Mouse (Mus musculus) liver, postnatal 0 days (tissue): Measurements from ENCODE around the gene Gm1113. TPM values are rescaled to one million over a fixed set of nuclear protein-coding genes. Genes with fewer than 3 reads are reported as not detected.

Experiments
- ATAC-seq: fragments of 200-750 bp; cut with Nextera tagmentation; 2 replicates; pipeline ENCODE4 v1.8.0; 2017; ENCODE audit warnings: mild to moderate bottlenecking, moderate library complexity
- DNase-seq: peaks from one replicate; pipeline ENCODE4 v3.0.0-alpha.2; 2016
- H3K27ac ChIP-seq: fragments of 300-500 bp; sonication (generic); 2 replicates; pipeline ENCODE4 v1.5.1; 2014; ENCODE audit warnings: antibody characterized with exemption, moderate library complexity, mild to moderate bottlenecking, low read depth
- H3K27me3 ChIP-seq: fragments of 300-500 bp; sonication (generic); 2 replicates; pipeline ENCODE4 v1.6.1; 2014; ENCODE audit warnings: low read length, control low read depth, mixed read lengths; ENCODE audit not compliant: insufficient read depth
- H3K36me3 ChIP-seq: fragments of 300-500 bp; sonication (generic); replicated peaks from 2 replicates; pipeline ENCODE4 v1.6.1; 2014; ENCODE audit warnings: mild to moderate bottlenecking, control low read depth, low read length, moderate library complexity, mixed read lengths; ENCODE audit not compliant: insufficient read depth
- H3K4me1 ChIP-seq: fragments of 300-500 bp; sonication (generic); 2 replicates; pipeline ENCODE4 v1.6.1; 2014; ENCODE audit warnings: antibody characterized with exemption, mild to moderate bottlenecking, control low read depth; ENCODE audit not compliant: insufficient read depth
- H3K4me2 ChIP-seq: fragments of 300-500 bp; sonication (generic); 2 replicates; pipeline ENCODE4 v1.6.1; 2014; ENCODE audit warnings: low read depth, mild to moderate bottlenecking, low read length, moderate library complexity, mixed read lengths
- H3K4me3 ChIP-seq: fragments of 300-500 bp; sonication (generic); 2 replicates; pipeline ENCODE4 v1.5.1; 2014; ENCODE audit warnings: low read depth, low read length
- H3K9ac ChIP-seq: fragments of 300-500 bp; sonication (generic); replicated peaks from 2 replicates; pipeline ENCODE4 v1.6.1; 2014; ENCODE audit warnings: mild to moderate bottlenecking, moderate library complexity
- H3K9me3 ChIP-seq: fragments of 300-500 bp; sonication (generic); 2 replicates; pipeline ENCODE4 v1.6.1; 2016; ENCODE audit warnings: mild to moderate bottlenecking, control low read depth, low read length, mixed read lengths
- CTCF ChIP-seq: sonication (generic); IDR thresholded peaks from 2 replicates; pipeline ENCODE4 v1.5.1; 2016; ENCODE audit warnings: antibody characterized with exemption, low read depth
- EP300 ChIP-seq: IDR thresholded peaks from 2 replicates; pipeline ENCODE4 v1.6.1; 2016; ENCODE audit warnings: antibody characterized with exemption, low read depth, mild to moderate bottlenecking
- WGBS: fragments of 180-500 bp; shearing (Covaris S2); extraction: QIAGEN DNeasy Blood & Tissue Kit; methylation state at CpG from one replicate; pipeline ENCODE4 v1.1.7; 2014; ENCODE audit not compliant: insufficient replicate concordance; 5-methylcytosine and 5-hydroxymethylcytosine counted together
- polyA plus RNA-seq: library from polyadenylated mRNA; unstranded; fragments of >200 nt; fragmentation: Nextera tagmentation; extraction: Ambion mirVana; gene quantifications from 2 replicates; pipeline ENCODE4 v1.2.1, GENCODE M21; 2015

The Gm1113 gene
- polyA plus RNA-seq, 1 experiment from 2014 or later: not detected

DNA sequence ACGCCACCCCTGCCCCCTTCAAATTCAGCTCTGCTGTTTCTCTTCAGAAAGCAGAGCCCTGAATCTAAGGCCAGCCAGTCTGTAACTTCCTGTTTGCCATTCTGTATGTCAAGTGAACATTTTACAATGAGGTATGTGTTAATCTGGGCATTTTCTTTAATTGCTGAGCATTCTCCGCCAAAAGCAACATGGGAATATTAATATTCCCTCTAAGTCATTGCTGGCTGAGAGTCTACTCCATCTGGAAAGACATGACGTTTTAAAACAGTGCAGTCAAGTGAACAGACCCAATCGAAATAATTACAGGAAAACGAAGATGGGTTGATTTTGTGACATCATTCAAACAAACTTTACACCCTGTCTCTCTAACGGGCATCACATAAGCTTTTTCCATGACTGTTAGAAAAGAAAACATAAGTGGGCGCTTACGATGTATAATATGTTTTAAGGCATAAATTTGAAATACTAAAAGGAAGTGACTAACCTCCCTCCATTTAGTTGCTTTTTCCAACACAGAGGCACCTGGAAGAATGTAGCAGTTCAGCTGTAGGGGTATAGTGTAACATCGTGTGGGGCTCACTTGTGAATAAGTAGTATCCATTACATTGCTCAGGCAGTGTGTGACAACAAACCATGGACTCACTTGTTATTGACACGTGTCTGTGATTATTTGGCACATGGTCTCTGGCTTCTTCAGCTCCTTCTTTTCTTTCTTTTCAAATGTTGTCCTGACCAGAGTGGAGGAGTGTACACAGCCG, 26.8 kb downstream of the Gm1113 start:
- Histone ChIP-seq H3K36me3 (no peaks in the 10 kb centered on the region), H3K9me3 (no peaks in the 10 kb centered on the region), H3K4me2 (no peak overlapping the region), H3K4me3 (no peak overlapping the region), H3K4me1 (no peaks in the 10 kb centered on the region), H3K27ac (no peak overlapping the region), H3K9ac (no peak overlapping the region), H3K27me3 (no peaks in the 10 kb centered on the region)
- DNase-seq: no peak
- 73% methylated on average over 11 of the region's 11 CpGs for WGBS
- TF ChIP-seq CTCF (no peak), EP300 (no peak)
- ATAC-seq: no peak

DNA sequence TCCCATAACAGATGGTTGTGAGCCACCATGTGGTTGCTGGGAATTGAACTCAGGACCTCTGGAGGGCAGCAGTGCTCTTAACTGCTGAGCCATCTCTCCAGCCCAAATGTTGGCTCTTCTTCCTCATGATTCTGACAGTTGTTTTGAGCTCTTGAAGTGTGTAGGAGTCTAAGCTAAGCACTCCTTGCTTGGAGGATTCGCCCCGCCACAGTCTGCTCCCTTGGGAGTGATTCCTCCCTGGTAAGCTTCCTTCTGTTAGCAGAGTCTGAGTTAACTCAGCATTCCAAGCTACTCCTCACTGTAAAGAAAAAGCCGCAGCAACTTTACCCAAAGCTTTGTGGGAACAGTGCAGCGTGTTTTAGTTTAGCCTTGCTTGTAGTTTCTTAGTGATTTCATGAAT, 29.6 kb downstream of the Gm1113 start:
- TF ChIP-seq EP300 (no peak), CTCF (no peak)
- Histone ChIP-seq H3K27ac (no peak overlapping the region), H3K36me3 (no peaks in the 10 kb centered on the region), H3K27me3 (no peaks in the 10 kb centered on the region), H3K4me1 (no peaks in the 10 kb centered on the region), H3K9me3 (no peaks in the 10 kb centered on the region), H3K4me2 (no peak overlapping the region), H3K9ac (no peak overlapping the region), H3K4me3 (no peak overlapping the region)
- DNase-seq (no peak), ATAC-seq (no peak)
- WGBS: 74% methylated on average over 4 of the region's 4 CpGs

- TF ChIP-seq EP300 (no peak), CTCF (no peak)
- H3K4me1 ChIP-seq: no peaks in the 10 kb centered on the region
- no peak for ATAC-seq
- H3K4me2 ChIP-seq: no peak overlapping the region
- H3K9me3 ChIP-seq: no peaks in the 10 kb centered on the region
- no peaks in the 10 kb centered on the region for H3K27me3 ChIP-seq
- no peak overlapping the region for H3K27ac ChIP-seq
- DNase-seq: no peak
- no peak overlapping the region for H3K9ac ChIP-seq
- H3K4me3 ChIP-seq: no peak overlapping the region
- 80% methylated on average over 13 of the region's 13 CpGs for WGBS
- H3K36me3 ChIP-seq: no peaks in the 10 kb centered on the region
Observed at GRCm38 (mm10) chr9:35486616-35487015, 31.5 kb downstream of the Gm1113 start.

DNA sequence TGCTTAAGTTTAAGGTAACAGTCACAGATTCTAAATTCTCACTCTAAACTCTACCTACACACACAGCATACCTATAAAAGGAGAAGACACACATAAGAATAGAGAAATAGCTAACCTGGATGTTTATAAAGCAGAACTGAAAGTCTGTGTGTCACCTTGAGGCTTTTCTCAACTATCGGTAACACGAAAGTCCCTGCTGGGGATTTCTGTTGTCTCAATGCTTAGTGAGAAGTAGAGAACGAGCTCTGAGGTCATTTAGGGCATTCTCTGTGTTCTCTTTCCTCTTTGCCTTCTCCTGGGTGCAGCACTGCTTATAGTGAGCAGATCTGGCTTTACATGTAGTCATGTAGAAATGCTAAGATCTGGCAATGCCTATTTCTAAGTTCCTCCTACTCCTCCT, 34.1 kb downstream of the Gm1113 start:
- no peak for DNase-seq
- Histone ChIP-seq H3K4me1 (no peaks in the 10 kb centered on the region), H3K27me3 (no peaks in the 10 kb centered on the region), H3K36me3 (no peaks in the 10 kb centered on the region), H3K9me3 (no peaks in the 10 kb centered on the region), H3K9ac (no peak overlapping the region), H3K27ac (no peak overlapping the region), H3K4me2 (no peak overlapping the region), H3K4me3 (no peak overlapping the region)
- ATAC-seq: no peak
- 70% methylated on average over 3 of the region's 3 CpGs for WGBS
- TF ChIP-seq EP300: no peak
- TF ChIP-seq CTCF: no peak

DNA sequence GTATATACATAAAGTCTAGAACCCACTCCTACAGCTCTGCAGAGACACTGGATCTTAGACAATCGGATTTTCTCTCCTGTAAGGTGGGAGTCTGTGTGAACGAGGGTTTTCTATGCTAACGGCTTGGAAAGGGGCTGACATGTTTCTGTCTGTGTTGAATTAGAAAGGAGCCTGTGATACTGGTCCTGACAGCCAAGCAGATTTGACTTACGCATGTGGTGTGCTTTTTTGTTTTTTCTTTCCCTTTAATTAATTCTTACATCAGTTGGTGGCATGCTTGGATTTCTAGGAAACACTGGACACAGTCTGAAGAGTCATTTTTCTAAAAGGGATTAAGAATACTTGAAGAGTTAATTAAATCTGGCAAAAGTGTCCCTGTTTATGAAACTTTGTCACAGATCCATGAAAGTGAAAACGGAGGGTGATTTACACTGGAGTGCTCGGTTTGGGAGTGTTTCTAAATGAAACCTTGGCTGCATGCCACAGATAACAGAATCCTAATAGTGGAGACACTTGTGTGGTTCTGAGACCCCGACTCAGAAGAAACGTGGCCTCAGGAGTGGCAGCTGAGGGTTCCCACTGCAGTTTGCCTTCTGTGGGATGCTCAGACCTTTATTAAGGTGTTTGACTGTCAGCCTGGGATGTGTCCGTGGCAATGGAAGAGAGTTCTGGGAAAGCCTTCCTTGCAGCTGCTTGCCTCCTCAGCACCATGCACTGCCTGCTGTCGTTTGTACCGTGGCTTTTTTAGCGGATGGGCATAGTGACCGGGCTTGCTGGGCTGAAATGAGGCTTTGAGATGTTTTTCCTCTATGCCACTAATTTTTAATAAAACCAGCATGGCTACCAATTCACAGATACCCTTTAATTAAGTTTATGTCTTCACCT, 35.8 kb downstream of the Gm1113 start:
- Histone ChIP-seq H3K27ac (no peak overlapping the region), H3K4me3 (no peak overlapping the region), H3K9ac (no peak overlapping the region), H3K36me3 (no peaks in the 10 kb centered on the region), H3K27me3 (no peaks in the 10 kb centered on the region), H3K4me1 (no peaks in the 10 kb centered on the region), H3K4me2 (no peak overlapping the region), H3K9me3 (no peaks in the 10 kb centered on the region)
- DNase-seq: no peak
- TF ChIP-seq EP300 (no peak), CTCF (no peak)
- WGBS: 74% methylated on average over 13 of the region's 13 CpGs
- ATAC-seq: no peak

DNA sequence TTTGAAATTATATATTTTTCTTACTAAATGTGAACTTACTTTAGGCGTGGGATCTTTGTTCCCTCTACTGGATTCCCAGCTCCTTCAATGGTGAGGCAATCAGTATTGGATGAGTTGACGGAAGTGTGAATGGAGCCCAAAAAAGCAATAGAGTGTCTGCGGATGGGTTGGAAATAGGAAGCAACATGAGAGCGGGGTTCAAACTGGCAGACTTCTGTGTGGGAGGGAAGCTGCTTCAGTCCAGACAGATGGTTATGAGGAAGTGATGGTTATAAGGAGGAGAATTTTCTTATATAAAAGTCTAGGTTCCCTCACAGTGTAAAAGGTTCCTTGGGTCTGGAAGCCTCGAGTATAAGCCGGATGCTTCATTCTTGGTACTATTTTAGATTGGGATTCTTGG, 38.6 kb downstream of the Gm1113 start:
- no peak for ATAC-seq
- WGBS: 74% methylated on average over 6 of the region's 6 CpGs
- H3K36me3 ChIP-seq: no peaks in the 10 kb centered on the region
- H3K27ac ChIP-seq: no peak overlapping the region
- TF ChIP-seq EP300 (no peak), CTCF (no peak)
- H3K27me3 ChIP-seq: no peaks in the 10 kb centered on the region
- H3K4me2 ChIP-seq: no peak overlapping the region
- no peaks in the 10 kb centered on the region for H3K9me3 ChIP-seq
- no peak for DNase-seq
- no peaks in the 10 kb centered on the region for H3K4me1 ChIP-seq
- H3K4me3 ChIP-seq: no peak overlapping the region
- no peak overlapping the region for H3K9ac ChIP-seq
